Mouse (Mus musculus) T-helper 17 cell (primary cell): ENCODE results near the gene Tbx3.

Experiments
- in situ Hi-C, 2 experiments: fragments of 300-600 bp; cut with MboI, MseI; formaldehyde crosslinking; loops; 1 replicate in 1 of 2; 2 replicates in 1 of 2; pipeline ENCODE4 v1.15.1; 2025; ENCODE audit warnings: high pct_unique_total_duplicates in 2 of 2

Tbx3 gene

GRCm38 (mm10) chr5:119670566-119671108 is at the start of gene Tbx3:
Gene Tbx3, plus strand, starts transcription at chr5:119670669.
- in situ Hi-C loops, result no loop called here

GRCm38 (mm10) chr5:119622076-119622475 is 48.4 kb upstream of the Tbx3 start:
- in situ Hi-C loops, result no loop called here

GRCm38 (mm10) chr5:119624554-119624953 is 45.9 kb upstream of the Tbx3 start:
- in situ Hi-C loops, result no loop called here

GRCm38 (mm10) chr5:119625603-119626002 is 44.9 kb upstream of the Tbx3 start:
- in situ Hi-C loops, result no loop called here

- in situ Hi-C loops, result no loop called here
These were observed 44.3 kb upstream of the Tbx3 start for GRCm38 (mm10) chr5:119626154-119626553.

- in situ Hi-C loops, result no loop called here
These were observed 43.8 kb upstream of the Tbx3 start for GRCm38 (mm10) chr5:119626662-119627061.

GRCm38 (mm10) chr5:119628100-119628499 is 42.4 kb upstream of the Tbx3 start:
- in situ Hi-C loops, result no loop called here

GRCm38 (mm10) chr5:119628746-119629327 is 41.6 kb upstream of the Tbx3 start:
- in situ Hi-C loops, result no loop called here

- in situ Hi-C loops, result no loop called here
These were observed 36.9 kb upstream of the Tbx3 start for GRCm38 (mm10) chr5:119633581-119633980.

GRCm38 (mm10) chr5:119634861-119635260 is 35.6 kb upstream of the Tbx3 start:
- in situ Hi-C loops, result no loop called here

GRCm38 (mm10) chr5:119638300-119638699 is 32.2 kb upstream of the Tbx3 start:
- in situ Hi-C loops, result no loop called here

- in situ Hi-C loops, result no loop called here
These were observed 29.4 kb upstream of the Tbx3 start for GRCm38 (mm10) chr5:119641094-119641493.

- in situ Hi-C loops, result no loop called here
These were observed 28.8 kb upstream of the Tbx3 start for GRCm38 (mm10) chr5:119641714-119642113.

- in situ Hi-C loops, result no loop called here
These were observed 23.5 kb upstream of the Tbx3 start for GRCm38 (mm10) chr5:119646965-119647364.

- in situ Hi-C loops, result no loop called here
These were observed 19.1 kb upstream of the Tbx3 start for GRCm38 (mm10) chr5:119651135-119651965.

GRCm38 (mm10) chr5:119656354-119656753 is 14.1 kb upstream of the Tbx3 start:
- in situ Hi-C loops, result no loop called here

GRCm38 (mm10) chr5:119656856-119657255 is 13.6 kb upstream of the Tbx3 start:
- in situ Hi-C loops, result no loop called here

- in situ Hi-C loops, result no loop called here
These were observed 13.1 kb upstream of the Tbx3 start for GRCm38 (mm10) chr5:119657362-119657761.

GRCm38 (mm10) chr5:119657804-119658203 is 12.7 kb upstream of the Tbx3 start:
- in situ Hi-C loops, result no loop called here

GRCm38 (mm10) chr5:119658396-119658795 is 12.1 kb upstream of the Tbx3 start:
- in situ Hi-C loops, result no loop called here

- in situ Hi-C loops, result no loop called here
These were observed 11.4 kb upstream of the Tbx3 start for GRCm38 (mm10) chr5:119659041-119659440.

- in situ Hi-C loops, result no loop called here
These were observed 9.7 kb upstream of the Tbx3 start for GRCm38 (mm10) chr5:119660526-119661410.
